Mouse (Mus musculus): ENCODE data around the gene Map9.

DNA sequence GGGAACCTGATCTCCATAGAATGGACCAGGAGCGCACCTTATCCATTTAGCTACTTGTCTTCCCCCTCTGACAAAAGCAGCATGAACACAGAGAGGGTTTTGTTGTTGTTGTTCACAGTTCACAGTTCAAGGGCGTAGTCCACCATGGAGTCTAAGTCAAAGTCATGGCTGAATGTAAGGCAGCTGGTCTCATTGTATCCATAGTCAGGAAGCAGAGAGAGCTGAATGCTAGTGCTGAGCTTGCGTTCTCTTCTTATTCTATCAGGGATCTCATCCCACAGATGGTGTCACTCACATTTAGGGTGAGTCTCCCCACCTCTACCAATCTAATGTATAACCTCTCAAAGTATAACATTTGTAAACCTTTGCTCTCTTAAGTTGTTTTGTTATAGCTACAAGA, 60.1 kb downstream of the Map9 start:
- TF ChIP-seq CTCF (IDR thresholded peaks at IDR 0.05; ENCODE audit: low read depth): no peak
- TF ChIP-seq EP300 (optimal IDR thresholded peaks at IDR 0.05): no peak

Data from stomach, postnatal 0 days (tissue).